Mouse (Mus musculus): Measurements from ENCODE around the gene AC170998.1.
A peak's percentile ranks its signal among the peaks of the same experiment; 100 is the strongest.
"Not testable (repeated sequence)": the region's sequence is repeated elsewhere in the genome, so short reads cannot be mapped to it uniquely, and the experiment has no call there.

AC170998.1 gene

DNA sequence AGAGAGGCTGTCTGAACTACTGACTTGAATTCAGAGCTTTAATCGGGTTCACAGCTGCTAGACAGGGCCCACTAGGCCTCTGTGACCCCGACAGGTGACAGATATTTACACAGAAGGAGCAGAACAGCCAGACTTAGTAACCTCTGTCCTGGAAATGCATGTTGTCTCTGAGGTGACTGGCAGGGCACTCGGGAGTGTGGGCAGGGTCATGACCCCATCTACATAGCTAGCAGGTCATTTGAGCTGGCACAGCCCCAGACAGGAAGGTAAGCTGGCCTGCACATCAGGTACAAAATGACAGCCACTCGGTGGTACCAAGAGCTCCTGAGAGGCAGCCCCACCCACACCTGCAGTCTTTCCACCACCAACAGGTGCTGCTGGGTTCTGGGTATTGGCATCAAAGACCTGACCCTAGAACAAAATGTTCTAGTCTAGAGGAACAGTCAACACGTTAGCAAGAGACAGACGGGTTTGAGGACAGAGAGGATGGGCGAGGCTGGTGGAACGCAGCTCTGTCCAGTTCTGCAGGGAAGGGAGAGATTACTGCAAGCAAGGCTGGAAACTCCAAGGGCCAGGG is 34.9 kb downstream of the AC170998.1 start:
- DNase-seq (ENCODE audit: low read depth), result no peak

DNA sequence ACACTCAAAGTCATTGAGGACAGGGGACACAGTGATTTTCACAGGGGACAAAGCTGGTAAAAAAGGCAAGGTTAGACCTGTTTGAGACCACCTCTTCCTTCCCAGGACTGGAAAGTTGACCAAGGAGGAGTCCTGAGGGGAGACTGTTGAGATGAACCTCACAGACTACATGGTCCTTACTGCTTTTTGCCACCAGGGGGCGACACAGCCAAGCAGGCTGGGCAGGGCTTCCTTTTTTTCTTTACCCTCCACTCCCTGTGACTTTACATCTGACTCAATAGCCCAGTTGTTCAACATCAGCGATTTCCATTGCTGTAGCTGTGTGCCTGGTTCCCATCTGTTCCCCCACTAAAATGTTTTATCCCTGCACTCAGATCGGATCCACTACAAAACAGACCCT is 36.0 kb downstream of the AC170998.1 start:
- DNase-seq (ENCODE audit: low read depth), result peak; percentile 79

DNA sequence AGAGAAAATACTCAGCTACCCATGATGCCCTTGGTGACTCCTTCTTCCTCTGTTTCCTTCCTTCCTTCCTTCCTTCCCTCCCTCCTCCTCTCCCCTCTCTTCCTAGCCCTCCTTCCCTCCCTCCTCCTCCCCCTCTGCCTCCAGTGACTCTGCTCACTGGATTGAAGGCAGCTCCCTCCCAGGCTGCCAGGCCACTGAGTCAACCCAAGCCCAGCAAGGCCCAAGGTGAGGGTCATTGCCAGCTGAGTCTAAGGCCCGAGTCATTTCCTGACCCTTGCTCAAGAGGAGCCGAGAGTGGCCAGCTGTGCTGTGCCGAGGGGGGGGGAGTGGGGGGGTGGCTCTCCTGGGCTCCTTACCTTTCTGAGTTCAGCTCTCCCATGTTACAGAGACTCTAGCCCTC is 40.3 kb downstream of the AC170998.1 start:
- peak; percentile 53 for DNase-seq (ENCODE audit: low read depth)

DNA sequence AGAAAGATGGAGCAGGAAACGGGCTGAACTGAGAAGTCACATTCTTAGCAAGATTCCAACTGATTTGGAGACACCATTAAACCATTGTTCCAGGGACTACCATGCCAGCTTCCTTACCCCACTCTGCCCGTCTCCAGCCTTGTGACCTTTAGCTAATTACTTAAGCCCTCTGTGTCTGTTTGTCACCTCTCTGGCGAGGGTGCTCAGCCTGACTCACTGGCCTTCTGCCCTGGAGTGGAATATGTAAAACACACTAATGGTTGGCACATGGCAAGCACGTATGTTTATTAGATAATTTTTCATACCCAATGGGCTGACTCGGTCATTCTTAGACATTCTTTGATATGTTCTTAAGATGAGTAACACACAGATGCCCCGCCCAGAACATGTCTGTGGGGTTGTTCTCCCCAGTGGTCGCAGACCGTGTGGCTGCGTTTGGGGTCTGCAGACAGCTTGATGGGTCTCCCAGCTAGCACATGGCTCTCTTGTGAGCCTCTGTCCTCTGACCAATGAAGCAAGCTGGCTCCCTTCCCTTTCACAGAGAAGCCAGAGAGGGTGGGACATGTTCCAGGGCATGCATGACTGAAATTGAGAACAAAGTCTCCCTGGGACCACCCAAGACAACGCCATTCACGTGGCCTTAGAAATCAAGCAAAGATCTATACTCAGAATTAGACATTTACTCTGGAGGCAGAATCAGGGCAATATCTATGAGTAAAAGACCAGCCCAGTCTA is 41.1 kb downstream of the AC170998.1 start:
- DNase-seq (ENCODE audit: low read depth), result no peak

DNA sequence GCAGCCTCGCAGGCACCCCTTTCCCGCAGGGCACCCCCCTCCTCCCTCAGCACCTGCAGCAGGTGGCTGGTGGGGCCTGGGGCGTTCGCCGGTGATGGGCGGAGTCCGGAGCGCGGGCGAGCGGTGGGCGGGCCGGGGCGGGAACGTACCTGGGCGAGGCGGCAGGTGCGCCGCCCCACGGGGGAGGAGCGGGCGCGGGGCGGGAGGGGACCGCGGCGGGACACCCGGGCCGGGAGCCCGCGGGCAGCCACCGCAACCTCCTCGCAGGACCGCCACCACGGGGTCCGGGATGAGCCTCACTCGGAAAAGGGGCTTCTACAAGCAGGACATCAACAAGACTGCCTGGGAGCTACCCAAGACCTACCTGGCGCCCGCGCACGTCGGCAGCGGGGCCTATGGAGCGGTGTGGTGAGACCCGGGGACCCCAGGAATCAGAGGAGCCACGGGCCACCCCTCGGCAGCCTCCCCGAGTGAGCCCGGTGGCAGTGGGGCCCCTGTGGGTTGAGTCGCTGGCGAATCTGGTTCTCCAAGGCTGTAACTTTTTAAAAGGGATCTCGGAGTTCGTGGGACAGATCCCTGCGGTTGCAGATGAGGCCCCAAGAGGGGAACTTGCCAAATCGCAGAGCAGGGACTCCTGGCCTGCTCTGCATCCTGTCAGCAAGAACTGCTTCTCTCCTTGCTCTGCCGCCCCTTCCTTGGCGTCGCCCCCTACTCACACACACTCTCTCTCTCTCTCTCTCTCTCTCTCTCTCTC is 43.4 kb downstream of the AC170998.1 start, which contains the start of gene Mapk13:
Mapk13 (plus strand) TSS at position 177 of the 754 bp plus-strand sequence.
- no peak for DNase-seq (ENCODE audit: low read depth)

DNA sequence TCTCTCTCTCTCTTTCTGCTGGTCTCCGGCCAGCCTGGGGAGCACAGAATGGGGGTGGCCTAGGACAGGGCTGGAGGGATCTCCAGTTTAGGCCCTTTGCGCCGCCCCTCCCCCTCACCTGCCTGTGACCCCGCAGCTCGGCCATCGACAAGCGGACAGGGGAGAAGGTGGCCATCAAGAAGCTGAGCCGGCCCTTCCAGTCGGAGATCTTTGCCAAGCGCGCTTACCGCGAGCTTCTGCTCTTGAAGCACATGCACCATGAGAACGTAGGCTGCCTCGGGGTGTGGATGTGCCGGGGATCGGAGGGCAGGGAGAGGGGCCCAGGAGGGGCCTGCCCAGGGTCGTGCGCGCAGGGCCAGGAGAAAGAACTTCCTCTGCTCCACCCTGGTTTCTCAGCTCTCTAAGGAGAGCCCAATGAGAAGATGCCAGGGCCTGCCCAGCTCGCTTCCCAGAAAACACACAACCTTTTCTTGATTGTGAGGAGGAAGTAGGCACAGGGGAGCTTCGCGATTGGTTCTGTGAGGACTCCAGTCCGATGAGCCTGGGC is 44.1 kb downstream of the AC170998.1 start:
- no peak for DNase-seq (ENCODE audit: low read depth)

DNA sequence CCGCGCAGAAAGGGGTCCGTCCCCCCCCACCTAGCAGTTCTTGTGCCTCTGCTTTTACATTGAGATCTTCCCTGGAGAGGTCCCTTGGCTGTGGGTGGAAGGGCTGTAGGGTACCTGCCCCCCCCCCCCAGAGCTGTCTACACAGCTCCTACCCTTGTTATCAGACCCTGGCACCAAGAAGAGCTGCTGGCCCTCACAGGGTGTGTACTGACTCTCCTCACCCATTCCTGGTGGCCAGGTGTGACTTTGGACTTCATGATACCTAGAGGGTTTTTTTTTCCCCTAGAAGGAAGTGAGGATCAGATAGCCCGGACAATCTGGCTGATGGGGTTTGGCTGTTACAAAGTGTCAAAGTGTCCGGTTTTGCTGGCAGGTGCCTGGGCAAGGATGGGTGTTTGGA is 45.4 kb downstream of the AC170998.1 start:
- no peak for DNase-seq (ENCODE audit: low read depth)

DNA sequence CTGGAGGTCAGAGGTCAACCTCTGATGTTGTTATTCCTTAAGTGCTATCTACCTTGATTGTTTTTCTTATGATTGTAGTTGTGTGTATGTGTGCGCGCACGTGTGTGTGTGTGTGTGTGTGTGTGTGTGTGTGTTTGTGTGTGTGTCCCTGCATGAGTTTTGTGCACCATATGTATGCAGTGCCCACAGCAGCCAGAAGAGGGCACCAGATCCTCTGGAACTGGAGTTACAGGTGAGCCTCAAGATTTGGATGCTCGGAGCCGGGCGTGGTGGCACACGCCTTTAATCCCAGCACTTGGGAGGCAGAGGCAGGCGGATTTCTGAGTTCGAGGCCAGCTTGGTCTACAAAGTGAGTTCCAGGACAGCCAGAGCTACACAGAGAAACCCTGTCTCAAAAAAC is 48.4 kb downstream of the AC170998.1 start:
- DNase-seq (ENCODE audit: low read depth), result not testable (repeated sequence)

DNA sequence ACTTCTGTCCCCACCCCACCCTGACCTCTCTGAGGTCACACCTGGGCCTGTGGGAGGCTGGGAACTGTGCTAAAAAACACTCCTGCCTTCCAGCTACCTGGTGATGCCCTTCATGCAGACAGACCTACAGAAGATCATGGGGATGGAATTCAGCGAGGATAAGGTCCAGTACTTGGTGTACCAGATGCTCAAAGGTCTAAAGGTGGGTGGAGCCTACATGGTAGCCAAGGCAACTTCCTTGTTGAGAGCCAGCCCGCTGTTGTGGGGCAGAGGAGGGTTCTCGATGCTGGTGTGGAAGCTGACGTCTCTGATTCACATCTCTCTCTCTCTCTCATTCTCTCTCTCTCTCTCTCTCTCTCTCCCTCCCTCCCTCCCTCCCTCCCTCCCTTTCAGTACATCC is 49.3 kb downstream of the AC170998.1 start:
- no peak for DNase-seq (ENCODE audit: low read depth)

Data from 416B (cell line).